Mouse (Mus musculus) embryonic fibroblast, embryonic 13.5 days (primary cell): ENCODE results near the gene Olfr370.

Experiments
- CTCF ChIP-seq: IDR thresholded peaks from 2 replicates; pipeline ENCODE4 v1.5.1; 2011; ENCODE audit warnings: mild to moderate bottlenecking, control low read depth, low read length, moderate library complexity, borderline replicate concordance; ENCODE audit not compliant: insufficient read depth
- POLR2A ChIP-seq: IDR thresholded peaks from 2 replicates; pipeline ENCODE4 v1.6.1; 2011; ENCODE audit warnings: low read depth, mild to moderate bottlenecking, control low read depth, low read length, moderate library complexity

GRCm38 (mm10) chr8:83588886-83589285, 53.3 kb downstream of the Olfr370 start:
- TF ChIP-seq CTCF (no peak), POLR2A (no peak)
